1 mouse cellular context compared by ENCODE assay signal in genomic region chr2:84717357-84717756, GRCm38 (mm10).
TF ChIP-seq lines count a peak whose summit lies in the region.

No protein-coding gene starts in this region.

TF ChIP-seq in myocyte, 11 proteins besides CTCF, POLR2A, EP300 and RAD21 (continued from another document):
- TF ChIP-seq MYOG (IDR thresholded peaks at IDR 0.05; ENCODE audit: control insufficient read depth in 1 of 3, insufficient read depth in 1 of 3, insufficient read length in 2 of 3, low read depth in 2 of 3): no peak
- no peak for TF ChIP-seq MYOD1 (IDR thresholded peaks at IDR 0.05; ENCODE audit: control insufficient read depth in 1 of 3, insufficient read length in 2 of 3, low read depth in 2 of 3)
- no peak for TF ChIP-seq SRF (IDR thresholded peaks at IDR 0.05; ENCODE audit: control insufficient read depth, insufficient read length, low read depth)
- no peak for TF ChIP-seq TCF12 (IDR thresholded peaks at IDR 0.05; ENCODE audit: insufficient read depth, poor library complexity, severe bottlenecking)
